Mouse (Mus musculus) testis, adult 2 months (tissue): Measurements from ENCODE around the gene Cnot11.

Experiments
- CTCF ChIP-seq: fragments of 200-500 bp; IDR thresholded peaks from 2 replicates; pipeline ENCODE4 v1.5.1; 2012; ENCODE audit warnings: low read depth, mild to moderate bottlenecking, inconsistent platforms, low read length, moderate library complexity; ENCODE audit not compliant: control insufficient read depth, insufficient read depth, insufficient replicate concordance
- POLR2A ChIP-seq: fragments of 200-500 bp; IDR thresholded peaks from 2 replicates; pipeline ENCODE4 v1.6.1; 2012; ENCODE audit warnings: low read depth, mild to moderate bottlenecking, inconsistent platforms, low read length, moderate library complexity; ENCODE audit not compliant: control insufficient read depth

DNA sequence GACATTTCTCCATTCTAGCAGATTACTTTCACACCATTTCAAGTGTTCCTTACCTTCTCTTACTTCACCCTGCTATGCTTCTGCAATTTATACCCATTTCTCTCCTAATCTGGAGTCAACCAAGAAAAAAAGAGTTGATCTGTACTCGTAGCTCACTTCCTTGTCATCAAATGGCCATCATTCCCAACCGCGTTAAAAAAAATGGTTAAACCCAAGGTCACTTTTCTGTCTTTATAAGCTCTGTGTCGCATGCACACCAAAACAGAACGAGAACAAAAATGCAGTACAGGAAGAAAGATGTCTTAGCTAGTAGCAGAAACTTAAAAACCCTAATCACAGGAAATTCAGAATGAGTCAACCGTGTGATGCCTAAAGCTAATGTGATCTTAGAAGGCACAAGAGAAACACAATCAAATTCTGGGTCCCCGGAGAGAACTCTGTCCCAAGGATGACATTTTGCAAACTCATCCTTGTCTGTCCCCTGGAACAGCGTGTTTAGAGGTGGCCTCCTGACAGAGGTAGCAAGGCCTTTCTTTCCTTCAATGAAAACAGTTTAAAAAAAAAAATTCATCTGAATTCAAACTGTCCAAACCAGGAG lies 41.1 kb downstream of the Cnot11 start:
- TF ChIP-seq CTCF (no peak), POLR2A (no peak)
